Mouse (Mus musculus): ENCODE data around the gene St3gal3.

St3gal3 gene

GRCm38 (mm10) chr4:118143679-118144078 lies 9.0 kb upstream of the St3gal3 start:
- intact Hi-C loops (cut with DNase I), result no loop called here

- intact Hi-C loops (cut with DNase I), result no loop called here
Measured at GRCm38 (mm10) chr4:118141511-118141910, 6.8 kb upstream of the St3gal3 start.

DNA sequence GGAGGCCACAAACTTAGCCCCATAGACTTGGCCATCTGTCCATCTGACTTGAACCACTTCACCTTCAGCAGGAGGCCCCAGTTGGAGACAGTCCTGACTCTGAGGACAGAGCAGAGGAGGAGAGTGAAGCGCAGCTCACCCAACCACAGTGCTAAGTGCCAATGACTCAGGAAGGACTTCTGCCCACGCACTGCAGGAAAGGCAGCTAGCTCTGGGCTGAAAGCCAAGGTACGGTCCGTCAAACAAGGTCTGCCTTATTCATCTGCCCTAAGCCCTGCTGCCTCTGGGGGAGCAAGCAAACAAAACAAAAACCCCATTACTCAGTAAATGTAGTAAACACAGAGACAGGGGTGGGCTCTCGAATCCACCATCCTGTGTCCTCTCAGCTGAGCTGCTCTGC lies 4.2 kb upstream of the St3gal3 start:
- intact Hi-C loops (cut with DNase I), result no loop called here

DNA sequence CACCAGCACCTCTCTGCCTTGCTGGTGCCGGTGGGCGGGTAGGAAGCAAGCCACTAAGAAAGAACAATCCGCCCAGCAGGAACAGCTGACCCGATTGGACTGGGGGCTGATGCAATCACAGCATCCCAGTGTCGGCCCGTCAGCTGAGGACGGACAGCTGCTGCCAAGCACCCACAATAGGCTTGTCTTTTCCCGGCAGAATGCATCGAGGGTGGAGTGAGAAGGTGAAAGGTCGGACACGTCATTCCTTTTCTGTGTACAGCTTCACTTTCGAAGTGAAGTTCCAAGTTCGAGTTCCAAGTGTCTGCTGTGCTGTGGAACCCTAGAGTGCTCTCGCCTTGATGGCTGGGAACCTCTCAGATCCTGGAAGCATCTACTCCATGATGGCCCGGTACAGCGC lies 3.1 kb upstream of the St3gal3 start:
- intact Hi-C loops (cut with DNase I), result no loop called here

DNA sequence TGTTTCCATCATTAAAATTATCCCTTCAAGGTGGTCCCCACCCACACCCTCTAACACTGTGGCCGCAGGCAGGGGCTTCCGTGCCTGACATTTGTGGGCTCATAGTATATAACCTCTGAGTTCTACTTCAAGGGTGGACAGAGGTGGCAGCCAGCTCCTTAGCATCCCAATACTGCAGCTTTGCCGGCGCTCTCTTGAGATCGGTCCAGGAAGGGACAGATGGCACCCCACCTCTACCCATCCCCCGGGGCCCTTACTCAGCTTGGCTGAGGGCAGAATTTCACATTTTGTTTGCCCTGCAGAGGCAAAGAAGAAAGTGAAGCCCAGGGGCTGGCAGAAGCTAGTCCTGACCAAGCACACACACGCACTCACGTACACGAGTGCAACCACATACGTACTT lies 2.6 kb upstream of the St3gal3 start:
- intact Hi-C loops (cut with DNase I), result no loop called here

DNA sequence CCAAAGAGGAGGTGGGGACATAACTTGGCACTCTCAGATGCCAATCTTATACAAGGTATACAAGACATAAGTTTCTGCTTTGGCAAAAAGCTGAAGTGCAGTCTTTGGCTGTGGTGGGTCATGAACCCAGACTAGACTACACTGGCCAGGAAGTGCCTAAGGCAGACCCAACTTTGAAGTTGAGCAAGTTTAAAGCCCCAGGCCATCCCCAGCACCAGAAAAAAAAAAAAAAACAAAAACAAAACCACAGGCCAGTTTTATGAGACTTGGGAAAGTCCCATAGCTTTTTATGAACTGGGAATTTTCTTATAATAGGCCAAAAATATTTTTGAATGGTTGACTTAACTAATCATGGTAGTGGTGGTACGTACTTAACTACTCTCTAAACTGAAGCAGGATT lies 700 bp upstream of the St3gal3 start:
- intact Hi-C loops (cut with DNase I), result no loop called here

DNA sequence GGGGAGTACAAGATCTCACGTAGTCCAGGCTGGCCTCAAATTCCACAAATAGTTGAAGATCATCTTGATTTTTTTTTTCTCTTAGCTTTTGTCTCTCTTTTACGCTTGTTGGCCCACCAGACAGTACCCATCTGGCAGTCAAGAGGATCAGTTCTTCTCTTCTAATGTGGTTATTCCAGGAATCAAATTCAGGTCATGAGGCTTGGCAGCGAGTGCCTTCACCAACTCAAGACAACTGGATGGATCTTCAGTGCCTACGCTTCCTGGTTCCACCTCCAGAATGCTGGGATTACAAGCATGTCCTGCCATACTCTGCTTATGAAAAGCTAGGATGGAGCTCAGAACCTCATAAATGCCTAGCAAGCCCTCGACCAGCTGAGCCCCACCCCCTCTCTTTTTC lies 3.4 kb downstream of the St3gal3 start:
- intact Hi-C loops (cut with DNase I), result no loop called here

DNA sequence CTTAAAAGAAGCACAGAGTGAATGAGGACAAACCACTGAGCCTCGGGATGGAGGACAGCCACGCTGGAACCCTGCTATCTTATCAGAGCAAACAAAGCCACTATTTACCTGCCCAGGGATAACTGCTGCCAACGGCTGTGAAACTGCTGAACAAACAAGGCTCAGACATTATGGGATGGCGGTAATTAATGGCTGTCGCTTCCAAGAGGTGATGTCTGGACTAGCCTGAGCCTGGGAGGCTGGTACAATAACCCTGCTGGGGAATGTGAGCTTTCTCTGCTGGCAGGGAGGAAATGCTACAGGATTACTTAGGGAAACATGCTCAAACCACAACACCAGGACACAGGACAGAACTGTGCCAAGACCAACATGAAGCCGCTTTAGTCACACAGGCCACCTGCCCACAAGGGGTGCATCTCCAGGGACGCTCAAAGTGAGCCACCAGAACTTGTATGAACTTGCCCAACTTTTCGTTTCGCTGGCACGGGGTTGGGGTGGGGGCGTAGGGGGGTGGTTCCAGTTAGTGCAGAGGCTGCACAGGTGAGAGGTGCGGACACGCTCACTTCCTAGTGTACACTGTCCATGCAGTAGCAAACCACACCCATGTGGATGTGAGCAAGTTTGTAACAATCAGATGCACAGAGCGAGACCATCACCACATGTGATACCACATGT lies 11.5 kb downstream of the St3gal3 start:
- intact Hi-C loops (cut with DNase I), result no loop called here

DNA sequence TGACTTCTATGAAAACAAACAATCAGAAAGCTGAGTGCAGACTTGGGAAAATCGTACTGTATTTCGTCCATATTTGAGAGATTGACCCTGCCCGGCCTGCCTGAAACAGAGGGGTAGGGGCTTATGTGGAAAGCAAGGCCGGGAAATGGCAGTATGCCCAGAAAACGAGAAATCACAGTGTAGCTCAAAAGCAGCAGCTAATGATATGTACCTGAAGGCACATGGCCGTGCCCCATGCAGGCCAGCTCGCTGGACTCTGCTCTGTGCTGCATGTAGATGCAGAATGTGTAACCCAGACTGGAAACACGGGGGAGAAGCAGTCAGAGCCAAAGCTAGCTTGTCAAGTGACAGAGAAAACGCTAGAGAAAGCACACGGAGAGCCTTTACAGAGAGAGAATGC lies 12.6 kb downstream of the St3gal3 start:
- intact Hi-C loops (cut with DNase I), result no loop called here

GRCm38 (mm10) chr4:118117565-118117964 lies 17.1 kb downstream of the St3gal3 start:
- intact Hi-C loops (cut with DNase I), result no loop called here

DNA sequence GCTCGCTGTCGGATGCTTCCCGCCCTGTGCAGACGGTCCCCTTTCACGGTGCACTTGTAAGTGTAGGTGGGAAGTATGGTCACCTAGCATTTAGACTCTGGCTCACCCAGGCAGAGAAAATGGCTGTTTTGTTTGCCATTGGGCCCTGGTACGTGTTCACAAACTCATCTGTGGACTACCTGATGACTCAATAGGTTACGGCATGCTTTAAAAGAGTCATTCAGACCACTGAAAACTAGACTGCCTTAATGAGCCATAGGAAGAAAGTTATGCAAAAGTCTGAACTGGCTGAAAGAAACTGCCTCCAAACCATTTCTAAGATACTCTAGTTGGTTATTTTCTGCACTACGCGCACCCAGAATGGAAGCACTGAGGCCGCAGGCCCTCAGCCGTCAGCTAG lies 18.6 kb downstream of the St3gal3 start:
- intact Hi-C loops (cut with DNase I), result no loop called here

DNA sequence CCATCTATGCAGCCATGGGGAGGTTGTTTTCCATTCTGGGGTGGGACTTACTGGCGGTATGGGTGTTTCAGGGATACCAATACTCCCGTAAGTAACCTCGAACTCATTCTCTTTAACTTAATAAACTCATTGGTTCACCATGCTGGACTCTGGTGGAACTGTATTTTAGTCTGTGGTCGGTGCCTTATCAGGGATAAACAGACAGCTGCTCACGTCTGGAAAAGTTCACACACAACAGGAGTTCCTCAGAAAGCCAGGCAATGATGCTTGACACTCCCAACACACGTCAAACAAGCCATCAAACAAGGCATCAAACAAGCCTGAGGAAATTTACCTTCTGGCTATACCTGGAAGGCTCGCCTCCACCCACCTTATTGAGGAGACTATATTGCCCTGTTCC lies 19.6 kb downstream of the St3gal3 start:
- intact Hi-C loops (cut with DNase I), result no loop called here

DNA sequence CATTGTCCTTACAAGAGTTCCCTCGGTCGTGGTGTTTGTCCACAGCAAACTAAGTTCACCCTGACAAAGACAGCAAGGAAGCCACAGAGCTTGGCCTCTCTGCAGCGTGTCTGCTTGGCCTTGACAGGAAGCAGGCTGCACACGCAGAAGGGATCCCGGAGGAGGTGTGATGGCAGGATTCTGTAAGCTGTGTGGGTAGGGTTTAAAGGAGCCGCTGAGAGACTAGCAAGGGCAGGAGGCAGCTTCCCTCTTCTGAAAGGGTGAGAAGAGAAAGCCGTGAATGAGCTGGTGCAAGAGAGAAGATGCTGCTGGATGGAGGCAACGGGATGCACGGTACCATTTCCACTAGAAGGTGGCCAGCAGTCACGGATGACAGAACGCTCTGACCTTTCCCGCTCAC lies 22.1 kb downstream of the St3gal3 start:
- intact Hi-C loops (cut with DNase I), result no loop called here

- intact Hi-C loops (cut with DNase I), result no loop called here
Measured at GRCm38 (mm10) chr4:118109649-118110048, 25.1 kb downstream of the St3gal3 start.

- intact Hi-C loops (cut with DNase I), result no loop called here
Measured at GRCm38 (mm10) chr4:118108779-118109178, 25.9 kb downstream of the St3gal3 start.

DNA sequence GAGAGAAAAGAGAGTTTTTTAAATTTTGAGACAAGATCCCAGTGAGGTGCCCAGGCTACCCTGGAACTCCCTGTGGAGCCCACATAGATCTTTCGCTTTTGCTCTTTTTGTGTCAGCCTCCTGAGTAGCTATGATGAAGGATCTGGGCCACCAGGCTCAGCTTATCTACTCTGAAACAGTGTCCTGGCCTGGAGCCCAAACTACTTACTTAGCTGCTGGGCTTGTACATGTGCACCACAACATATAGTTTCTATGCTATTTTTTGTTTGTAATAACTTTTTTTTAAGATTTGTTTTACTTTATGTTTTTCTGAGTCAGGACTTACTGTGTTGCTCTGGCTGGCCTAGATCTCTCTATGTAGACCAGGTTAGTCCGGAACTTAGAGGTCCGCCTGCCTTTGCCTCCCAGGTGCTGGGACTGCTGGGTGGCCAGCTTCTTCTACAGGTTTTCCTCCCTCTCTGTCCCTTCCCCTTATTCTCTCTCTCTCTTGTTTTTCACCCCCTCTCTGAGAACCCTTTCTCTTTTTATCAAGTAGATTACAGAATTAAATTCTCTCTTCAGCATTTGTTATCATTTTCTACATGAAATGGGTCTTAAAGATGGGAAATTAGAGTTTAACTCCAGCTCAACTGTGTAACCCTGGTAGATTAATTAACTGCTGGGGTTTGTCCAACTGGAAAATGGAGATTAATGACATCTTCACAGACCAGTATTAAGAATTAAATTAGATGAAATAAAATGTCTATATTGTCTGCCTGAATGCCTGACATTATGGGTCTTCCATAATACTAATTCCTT lies 29.3 kb downstream of the St3gal3 start:
- intact Hi-C loops (cut with DNase I), result no loop called here

DNA sequence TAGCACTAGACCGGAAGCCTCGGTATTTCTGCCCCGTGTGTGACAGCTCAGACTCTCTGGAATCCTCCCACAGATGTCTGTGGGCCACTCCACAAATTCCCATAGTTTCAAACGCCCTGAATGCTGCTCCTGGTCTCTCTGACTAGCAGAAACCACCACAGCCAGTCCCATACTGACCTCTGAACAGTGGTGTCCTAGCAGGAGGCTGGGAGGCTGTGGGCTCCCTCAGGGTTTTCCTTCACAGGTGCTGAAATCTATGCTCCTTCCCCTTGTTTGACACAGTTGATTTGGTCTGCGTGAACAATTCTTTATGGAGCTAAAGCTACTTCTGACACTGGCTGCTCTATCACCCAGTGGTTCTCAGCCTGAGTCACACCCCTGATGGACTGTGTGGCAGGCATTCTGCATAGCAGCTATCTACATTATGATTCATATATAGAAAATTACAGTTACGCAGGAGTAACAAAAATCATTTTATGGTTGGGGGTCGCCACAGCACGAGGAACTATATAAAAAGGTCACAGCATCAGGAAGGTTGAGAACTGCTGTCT lies 31.4 kb downstream of the St3gal3 start:
- intact Hi-C loops (cut with DNase I), result no loop called here

- intact Hi-C loops (cut with DNase I), result no loop called here
Measured at GRCm38 (mm10) chr4:118101497-118101896, 33.2 kb downstream of the St3gal3 start.

GRCm38 (mm10) chr4:118099637-118100364 lies 34.9 kb downstream of the St3gal3 start:
- intact Hi-C loops (cut with DNase I), result no loop called here

DNA sequence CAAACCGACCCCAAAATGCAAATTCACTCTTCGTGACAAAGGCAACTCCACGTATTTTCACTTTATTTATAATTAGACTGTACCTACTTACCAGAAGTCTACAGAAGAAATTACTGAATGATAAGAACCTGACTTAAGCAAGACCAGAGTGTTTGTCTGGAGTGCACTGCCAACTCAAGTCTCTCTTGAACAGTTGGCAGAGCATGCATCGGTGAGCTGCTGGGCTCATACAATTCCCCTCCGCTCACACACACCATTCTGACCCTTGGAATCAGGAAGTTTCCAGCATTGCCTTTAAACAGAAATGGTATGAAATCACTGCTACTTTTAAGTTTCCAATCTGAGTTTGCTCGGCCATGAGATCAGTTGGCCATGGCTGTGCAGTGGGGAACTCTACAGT lies 36.1 kb downstream of the St3gal3 start:
- intact Hi-C loops (cut with DNase I), result no loop called here

DNA sequence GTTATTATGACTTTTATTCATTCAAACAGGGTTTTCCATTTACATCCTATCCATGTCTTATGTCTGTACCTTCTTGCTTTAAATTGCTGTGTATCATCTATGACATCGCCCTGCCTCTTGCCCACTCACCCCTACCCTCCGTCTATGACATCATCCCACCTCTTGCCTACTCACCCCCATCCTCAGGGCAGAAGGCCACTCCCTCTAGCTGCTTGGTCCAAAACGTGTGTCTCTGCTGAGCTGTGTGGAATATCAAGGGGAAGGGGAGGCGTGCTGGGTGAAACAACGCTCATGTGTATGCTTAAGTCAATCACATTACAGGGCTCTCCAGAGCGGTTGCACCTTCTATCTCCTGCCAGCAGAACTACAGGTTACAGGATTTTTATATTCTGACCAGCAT lies 38.6 kb downstream of the St3gal3 start:
- intact Hi-C loops (cut with DNase I), result no loop called here

Data from adrenal gland (tissue).